Mouse (Mus musculus): ENCODE data around the gene Lrrc20.

DNA sequence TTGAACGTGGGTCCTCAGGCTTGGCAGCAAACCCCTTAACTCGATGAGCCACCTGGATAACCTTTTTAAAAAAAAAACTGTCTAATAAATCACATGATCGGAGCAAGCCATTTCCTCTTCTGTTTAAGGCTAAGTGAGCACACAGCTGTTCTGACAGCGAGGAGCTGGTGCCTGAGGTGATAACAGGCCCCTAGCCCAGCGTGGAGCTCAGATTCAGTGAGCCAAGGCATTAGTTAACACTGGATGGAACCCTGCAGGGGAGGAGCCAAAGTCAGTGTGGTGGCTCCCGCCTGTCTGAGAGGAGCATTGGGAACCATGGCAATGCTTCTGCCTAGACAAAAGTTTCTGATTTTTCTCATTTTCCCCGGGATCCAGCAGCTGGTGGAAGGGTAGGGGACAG is 35.2 kb downstream of the Lrrc20 start:
- TF ChIP-seq CTCF (IDR thresholded peaks at IDR 0.05; ENCODE audit: control insufficient read depth, insufficient read depth, low read length) (no peak), POLR2A (IDR thresholded peaks at IDR 0.05; ENCODE audit: borderline replicate concordance, control insufficient read depth, low read depth, low read length) (no peak)

Data from bone marrow, adult 2 months (tissue).